Mouse (Mus musculus) limb, embryonic 11.5 days (tissue): ENCODE measurements around the gene Vmn1r198. TPM values are rescaled to one million over a fixed set of nuclear protein-coding genes. Genes with fewer than 3 reads are reported as not detected.
"Not testable (repeated sequence)": the region's sequence is repeated elsewhere in the genome, so short reads cannot be mapped to it uniquely, and the experiment has no call there.

ENCODE experiments used
- ATAC-seq: fragments of 200-750 bp; cut with Nextera tagmentation; 2 replicates; pipeline ENCODE4 v1.8.0; 2017; ENCODE audit warnings: low read depth; ENCODE audit not compliant: insufficient number of reproducible peaks, low FRiP score, low TSS enrichment
- DNase-seq: peaks from one replicate; pipeline ENCODE4 v3.0.0-alpha.2; 2015; ENCODE audit warnings: low spot score
- H3K27ac ChIP-seq: fragments of 300-500 bp; sonication (generic); replicated peaks from 2 replicates; pipeline ENCODE4 v1.5.1; 2014; ENCODE audit warnings: low read depth, mild to moderate bottlenecking, low read length
- H3K27me3 ChIP-seq: fragments of 300-500 bp; sonication (generic); 2 replicates; pipeline ENCODE4 v1.6.1; 2014; ENCODE audit warnings: mild to moderate bottlenecking, low read length, mixed read lengths; ENCODE audit not compliant: control insufficient read depth, insufficient read depth
- H3K36me3 ChIP-seq: fragments of 300-500 bp; sonication (generic); 2 replicates; pipeline ENCODE4 v1.6.1; 2014; ENCODE audit warnings: mild to moderate bottlenecking, low read length, moderate library complexity, mixed read lengths; ENCODE audit not compliant: control insufficient read depth, insufficient read depth
- H3K4me1 ChIP-seq: fragments of 300-500 bp; sonication (generic); 2 replicates; pipeline ENCODE4 v1.6.1; 2014; ENCODE audit warnings: low read length, mixed read lengths; ENCODE audit not compliant: control insufficient read depth, insufficient read depth
- H3K4me2 ChIP-seq: fragments of 300-500 bp; sonication (generic); 2 replicates; pipeline ENCODE4 v1.6.1; 2014; ENCODE audit warnings: low read depth, mild to moderate bottlenecking, moderate library complexity; ENCODE audit not compliant: severe bottlenecking
- H3K4me3 ChIP-seq: fragments of 300-500 bp; sonication (generic); 2 replicates; pipeline ENCODE4 v1.5.1; 2014; ENCODE audit warnings: low read depth, low read length
- H3K9ac ChIP-seq: fragments of 300-500 bp; sonication (generic); 2 replicates; pipeline ENCODE4 v1.6.1; 2014; ENCODE audit warnings: mild to moderate bottlenecking, low read length
- H3K9me3 ChIP-seq: fragments of 300-500 bp; sonication (generic); 2 replicates; pipeline ENCODE4 v1.6.1; 2016; ENCODE audit warnings: low read length; ENCODE audit not compliant: control insufficient read depth
- WGBS: fragments of 180-500 bp; shearing (Covaris S2); extraction: QIAGEN DNeasy Blood & Tissue Kit; methylation state at CpG from one replicate; pipeline ENCODE4 v1.1.7; 2014; 5-methylcytosine and 5-hydroxymethylcytosine counted together
- polyA plus RNA-seq: library from polyadenylated mRNA; unstranded; fragments of >200 nt; fragmentation: Nextera tagmentation; extraction: Ambion mirVana; gene quantifications from 2 replicates; pipeline ENCODE4 v1.2.1, GENCODE M21; 2014

The Vmn1r198 gene
- polyA plus RNA-seq, 1 experiment from 2014 or later = not detected

DNA sequence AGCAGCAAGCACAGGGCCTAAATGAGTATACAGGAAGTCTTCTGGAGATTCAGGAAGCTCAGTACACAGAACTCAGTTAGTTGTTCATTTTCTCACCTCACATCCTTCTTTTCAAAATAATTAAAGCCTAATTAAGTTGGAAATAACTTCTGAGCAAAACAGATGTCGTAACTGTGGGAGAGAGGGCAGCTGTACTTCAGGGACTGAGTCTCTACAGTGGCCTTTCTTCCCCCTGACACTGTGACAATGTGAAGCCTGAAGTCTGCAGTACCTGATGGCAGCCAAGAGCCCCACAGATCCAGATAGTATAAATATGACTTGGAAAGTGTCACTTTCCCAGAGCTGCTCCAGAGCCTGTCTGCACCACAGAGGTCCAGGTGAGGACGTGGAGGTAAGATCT, 29.4 kb downstream of the Vmn1r198 start, which contains the start of gene Vmn1r199:
TSS of gene Vmn1r199 (plus strand) at position 301 of the 400 bp plus-strand sequence.
- no peaks in the 10 kb centered on the region for H3K9me3 ChIP-seq
- no peaks in the 10 kb centered on the region for H3K36me3 ChIP-seq
- H3K27me3 ChIP-seq = no peaks in the 10 kb centered on the region
- 76% methylated on average over 2 of the region's 2 CpGs for WGBS
- no peak within 1 kb of the TSS for H3K4me3 ChIP-seq
- no peak within 1 kb of the TSS for H3K9ac ChIP-seq
- no peaks in the 10 kb centered on the region for H3K4me1 ChIP-seq
- H3K4me2 ChIP-seq = no peak within 1 kb of the TSS
- ATAC-seq (no peak), DNase-seq (no peak)
- H3K27ac ChIP-seq = no peak within 1 kb of the TSS

GRCm38 (mm10) chr13:22381128-22381527, 31.0 kb downstream of the Vmn1r198 start:
- ATAC-seq = not testable (repeated sequence)

DNA sequence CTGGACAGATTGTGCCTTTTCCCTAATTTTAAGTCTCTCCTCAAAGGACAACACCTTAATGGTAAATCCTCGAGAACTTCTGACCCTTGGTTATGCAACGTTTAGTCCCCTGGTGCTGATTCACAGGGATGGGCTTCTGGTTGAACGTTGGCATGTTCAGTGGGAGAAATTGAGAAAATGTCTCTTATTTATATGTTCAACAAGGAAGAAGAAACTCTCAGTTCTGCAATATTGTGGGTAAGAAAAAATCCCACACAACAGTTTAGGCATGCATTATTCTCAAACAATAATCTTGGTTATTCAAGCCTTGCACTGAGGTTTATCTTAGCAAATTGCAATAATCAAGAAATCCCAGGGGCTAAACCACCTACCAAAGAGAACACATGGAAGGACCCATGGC, 33.2 kb downstream of the Vmn1r198 start:
- no peaks in the 10 kb centered on the region for H3K9me3 ChIP-seq
- H3K27me3 ChIP-seq = no peaks in the 10 kb centered on the region
- no peaks in the 10 kb centered on the region for H3K4me1 ChIP-seq
- no peak overlapping the region for H3K27ac ChIP-seq
- no peak overlapping the region for H3K4me2 ChIP-seq
- no peak overlapping the region for H3K9ac ChIP-seq
- 79% methylated on average over 3 of the region's 3 CpGs for WGBS
- no peaks in the 10 kb centered on the region for H3K36me3 ChIP-seq
- no peak overlapping the region for H3K4me3 ChIP-seq
- ATAC-seq = no peak
- DNase-seq = no peak

More at GRCm38 (mm10) chr13:22381128-22381527, 31.0 kb downstream of the Vmn1r198 start:
- H3K36me3 ChIP-seq, H3K4me1 ChIP-seq, H3K4me3 ChIP-seq, H3K9me3 ChIP-seq, H3K27ac ChIP-seq, H3K4me2 ChIP-seq, H3K27me3 ChIP-seq, H3K9ac ChIP-seq, DNase-seq: not testable (repeated sequence)
- WGBS = 91% methylated on average over 3 of the region's 3 CpGs

- no peak overlapping the region for H3K27ac ChIP-seq
- H3K4me3 ChIP-seq = no peak overlapping the region
- no peak overlapping the region for H3K4me2 ChIP-seq
- H3K27me3 ChIP-seq = no peaks in the 10 kb centered on the region
- DNase-seq = no peak
- no peaks in the 10 kb centered on the region for H3K36me3 ChIP-seq
- H3K9me3 ChIP-seq = no peaks in the 10 kb centered on the region
- WGBS = 81% methylated on average over 1 of the region's 1 CpGs
- H3K4me1 ChIP-seq = no peaks in the 10 kb centered on the region
- H3K9ac ChIP-seq = no peak overlapping the region
- ATAC-seq = no peak
Observed at GRCm38 (mm10) chr13:22387050-22387449, 36.9 kb downstream of the Vmn1r198 start.

GRCm38 (mm10) chr13:22390073-22390472, 39.9 kb downstream of the Vmn1r198 start, which contains the start of gene Vmn1r200:
TSS of gene Vmn1r200 (plus strand) at chr13:22390373.
- ATAC-seq (no peak), DNase-seq (peak; percentile 29)
- Histone ChIP-seq H3K4me1 (no peaks in the 10 kb centered on the region), H3K27ac (no peak within 1 kb of the TSS), H3K36me3 (no peaks in the 10 kb centered on the region), H3K4me2 (no peak within 1 kb of the TSS), H3K9ac (no peak within 1 kb of the TSS), H3K4me3 (no peak within 1 kb of the TSS), H3K27me3 (no peaks in the 10 kb centered on the region), H3K9me3 (no peaks in the 10 kb centered on the region)
- 24% methylated on average over 3 of the region's 3 CpGs for WGBS

DNA sequence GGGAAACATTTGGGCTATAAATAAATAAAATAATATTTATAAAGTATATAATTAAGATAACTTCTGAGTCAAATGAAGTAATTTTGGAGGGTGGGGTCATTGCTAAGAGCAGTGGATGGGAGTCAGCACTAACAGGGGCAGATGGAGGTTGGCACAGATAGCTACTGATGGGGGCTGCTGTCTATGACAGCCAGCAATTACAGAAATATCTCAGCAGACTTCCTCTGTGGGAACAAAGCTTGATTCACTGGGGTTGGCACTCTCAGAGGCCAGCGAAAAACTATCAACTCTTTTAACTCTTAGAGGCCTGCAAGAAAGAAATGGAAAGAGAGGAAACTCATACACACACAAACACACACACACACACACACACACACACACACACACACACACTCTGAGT, 52.8 kb downstream of the Vmn1r198 start:
- Histone ChIP-seq H3K9me3 (no peaks in the 10 kb centered on the region; the same call in 1 of the 2 replicates), H3K9ac (no peak overlapping the region), H3K36me3 (no peaks in the 10 kb centered on the region), H3K27ac (no peak overlapping the region), H3K4me2 (no peak overlapping the region), H3K4me1 (no peaks in the 10 kb centered on the region), H3K4me3 (no peak overlapping the region), H3K27me3 (no peaks in the 10 kb centered on the region)
- 79% methylated on average over 1 of the region's 1 CpGs for whole genome bisulfite sequencing
- ATAC-seq (no peak), DNase-seq (no peak)

Other genes starting within 250 kb of the Vmn1r198 start
- gene Vmn1r189, start 244.5 kb upstream of the Vmn1r198 start, polyA plus RNA-seq = not detected in 2 replicates
- not detected in 2 replicates for gene Vmn1r191, start 166.4 kb upstream of the Vmn1r198 start, polyA plus RNA-seq
- gene Vmn1r192, start 159.2 kb upstream of the Vmn1r198 start, polyA plus RNA-seq = not detected in 2 replicates
- gene Vmn1r193, start 127.2 kb upstream of the Vmn1r198 start, polyA plus RNA-seq = not detected in 2 replicates
- gene Vmn1r194, start 106.1 kb upstream of the Vmn1r198 start, polyA plus RNA-seq = not detected in 2 replicates
- not detected in 2 replicates for gene Vmn1r195, start 79.8 kb upstream of the Vmn1r198 start, polyA plus RNA-seq
- gene Vmn1r196, start 60.4 kb upstream of the Vmn1r198 start, polyA plus RNA-seq = not detected in 2 replicates
- not detected in 2 replicates for gene Vmn1r197, start 25.8 kb upstream of the Vmn1r198 start, polyA plus RNA-seq
- not detected in 2 replicates for gene Vmn1r199, start 29.5 kb downstream of the Vmn1r198 start, polyA plus RNA-seq
- not detected in 2 replicates for gene Vmn1r200, start 40.0 kb downstream of the Vmn1r198 start, polyA plus RNA-seq
- gene Vmn1r201, start 121.6 kb downstream of the Vmn1r198 start, polyA plus RNA-seq = not detected in 2 replicates
- not detected in 2 replicates for gene Vmn1r202, start 155.0 kb downstream of the Vmn1r198 start, polyA plus RNA-seq
- not detected in 2 replicates for gene Vmn1r203, start 167.8 kb downstream of the Vmn1r198 start, polyA plus RNA-seq
- gene Vmn1r204, start 202.8 kb downstream of the Vmn1r198 start, polyA plus RNA-seq = not detected in 2 replicates
- not detected in 2 replicates for gene Vmn1r205, start 242.6 kb downstream of the Vmn1r198 start, polyA plus RNA-seq